Mouse (Mus musculus): Measurements from ENCODE around the gene Alox5ap. TPM values are rescaled to one million over a fixed set of nuclear protein-coding genes. Genes with fewer than 3 reads are reported as not detected.
A peak's percentile ranks its signal among the peaks of the same experiment; 100 is the strongest.

The Alox5ap gene
- 12.6 and 13.1 TPM in 2 replicates for polyA plus RNA-seq (2015; fragmentation: Nextera tagmentation; extraction: Ambion mirVana)

GRCm38 (mm10) chr5:149264405-149264804 lies at the start of gene Alox5ap:
TSS of gene Alox5ap (plus strand) at chr5:149264767.
- Histone ChIP-seq H3K36me3 (no peaks in the 10 kb centered on the region), H3K4me3 (no peak within 1 kb of the TSS), H3K4me1 (peaks cover 2% of the 10 kb centered on the region), H3K27me3 (no peaks in the 10 kb centered on the region), H3K27ac (no peak within 1 kb of the TSS), H3K9me3 (no peaks in the 10 kb centered on the region), H3K4me2 (replicated peaks) (no peak within 1 kb of the TSS), H3K9ac (no peak within 1 kb of the TSS)
- no peak for ATAC-seq (ENCODE audit: low FRiP score, low read depth)
- WGBS = 58% methylated on average over 4 of the region's 4 CpGs

- Histone ChIP-seq H3K4me2 (replicated peaks) (no peak overlapping the region), H3K9me3 (no peaks in the 10 kb centered on the region), H3K36me3 (peaks cover 71% of the 10 kb centered on the region), H3K4me1 (no peaks in the 10 kb centered on the region), H3K4me3 (no peak overlapping the region), H3K27me3 (no peaks in the 10 kb centered on the region), H3K27ac (no peak overlapping the region), H3K9ac (no peak overlapping the region)
- ATAC-seq (ENCODE audit: low FRiP score, low read depth) = no peak
- WGBS = 95% methylated on average over 7 of the region's 7 CpGs
These were observed 49.0 kb upstream of the Alox5ap start for GRCm38 (mm10) chr5:149215540-149215939.

GRCm38 (mm10) chr5:149217524-149218357 lies 46.8 kb upstream of the Alox5ap start:
- Histone ChIP-seq H3K9ac (no peak overlapping the region), H3K9me3 (no peaks in the 10 kb centered on the region), H3K4me2 (replicated peaks) (no peak overlapping the region), H3K4me3 (no peak overlapping the region), H3K36me3 (peaks cover 50% of the 10 kb centered on the region), H3K27me3 (no peaks in the 10 kb centered on the region), H3K4me1 (no peaks in the 10 kb centered on the region), H3K27ac (no peak overlapping the region)
- no peak for ATAC-seq (ENCODE audit: low FRiP score, low read depth)
- WGBS = 80% methylated on average over 6 of the region's 6 CpGs

GRCm38 (mm10) chr5:149219493-149219892 lies 45.1 kb upstream of the Alox5ap start:
- Histone ChIP-seq H3K9ac (no peak overlapping the region), H3K27me3 (no peaks in the 10 kb centered on the region), H3K27ac (no peak overlapping the region), H3K36me3 (peaks cover 32% of the 10 kb centered on the region), H3K4me3 (no peak overlapping the region), H3K4me1 (peaks cover 8% of the 10 kb centered on the region), H3K9me3 (no peaks in the 10 kb centered on the region), H3K4me2 (replicated peaks) (no peak overlapping the region)
- no peak for ATAC-seq (ENCODE audit: low FRiP score, low read depth)
- WGBS = 90% methylated on average over 3 of the region's 3 CpGs

- ATAC-seq (ENCODE audit: low FRiP score, low read depth) = no peak
- Histone ChIP-seq H3K9me3 (no peaks in the 10 kb centered on the region), H3K27ac (no peak overlapping the region), H3K36me3 (peaks cover 14% of the 10 kb centered on the region), H3K4me2 (replicated peaks) (no peak overlapping the region), H3K9ac (no peak overlapping the region), H3K4me1 (peaks cover 21% of the 10 kb centered on the region), H3K4me3 (no peak overlapping the region), H3K27me3 (no peaks in the 10 kb centered on the region)
- 87% methylated on average over 4 of the region's 4 CpGs for WGBS
These were observed 43.2 kb upstream of the Alox5ap start for GRCm38 (mm10) chr5:149221355-149221754.

GRCm38 (mm10) chr5:149224666-149225065 lies 39.9 kb upstream of the Alox5ap start:
- Histone ChIP-seq H3K27ac (no peak overlapping the region), H3K36me3 (no peaks in the 10 kb centered on the region; the same call in 1 of the 2 replicates), H3K4me1 (peaks cover 21% of the 10 kb centered on the region), H3K9ac (no peak overlapping the region), H3K4me3 (no peak overlapping the region), H3K27me3 (no peaks in the 10 kb centered on the region), H3K4me2 (replicated peaks) (no peak overlapping the region), H3K9me3 (no peaks in the 10 kb centered on the region)
- ATAC-seq (ENCODE audit: low FRiP score, low read depth) = no peak
- WGBS = 29% methylated on average over 7 of the region's 7 CpGs

GRCm38 (mm10) chr5:149228700-149229618 lies 35.6 kb upstream of the Alox5ap start:
- Histone ChIP-seq H3K27ac (peak overlapping the region; percentile 80), H3K9ac (peak overlapping the region; percentile 56), H3K9me3 (0 out of 2 replicates have a peak, but pooled peaks cover 3% of the 10 kb centered on the region), H3K4me2 (replicated peaks) (peak overlapping the region; percentile 56), H3K4me1 (peaks cover 25% of the 10 kb centered on the region), H3K27me3 (no peaks in the 10 kb centered on the region), H3K36me3 (no peaks in the 10 kb centered on the region), H3K4me3 (peak overlapping the region; percentile 46)
- 3% methylated on average over 55 of the region's 55 CpGs for WGBS
- peak; percentile 99 for ATAC-seq (ENCODE audit: low FRiP score, low read depth)

- peak overlapping the region; percentile 56; the same call in 1 of the 2 replicates for H3K9ac ChIP-seq
- no peaks in the 10 kb centered on the region for H3K27me3 ChIP-seq
- no peaks in the 10 kb centered on the region for H3K36me3 ChIP-seq
- peaks cover 17% of the 10 kb centered on the region for H3K4me1 ChIP-seq
- WGBS = 78% methylated on average over 18 of the region's 18 CpGs
- peak overlapping the region; percentile 56 for H3K4me2 ChIP-seq (replicated peaks)
- H3K27ac ChIP-seq = peak overlapping the region; percentile 80; the same call in 1 of the 2 replicates
- ATAC-seq (ENCODE audit: low FRiP score, low read depth) = no peak
- peak overlapping the region; percentile 46 for H3K4me3 ChIP-seq
- H3K9me3 ChIP-seq = 0 out of 2 replicates have a peak, but pooled peaks cover 3% of the 10 kb centered on the region
These were observed 34.8 kb upstream of the Alox5ap start for GRCm38 (mm10) chr5:149229619-149230339.

GRCm38 (mm10) chr5:149235002-149235401 lies 29.6 kb upstream of the Alox5ap start:
- no peak for ATAC-seq (ENCODE audit: low FRiP score, low read depth)
- Histone ChIP-seq H3K4me1 (peaks cover 7% of the 10 kb centered on the region; the same call in 1 of the 2 replicates), H3K9ac (no peak overlapping the region), H3K36me3 (no peaks in the 10 kb centered on the region), H3K9me3 (0 out of 2 replicates have a peak, but pooled peaks cover 3% of the 10 kb centered on the region), H3K4me3 (no peak overlapping the region), H3K27ac (no peak overlapping the region), H3K4me2 (replicated peaks) (no peak overlapping the region), H3K27me3 (no peaks in the 10 kb centered on the region)
- WGBS = 87% methylated on average over 7 of the region's 7 CpGs

GRCm38 (mm10) chr5:149237221-149237950 lies 27.2 kb upstream of the Alox5ap start:
- Histone ChIP-seq H3K4me2 (replicated peaks) (no peak overlapping the region), H3K36me3 (no peaks in the 10 kb centered on the region), H3K9ac (no peak overlapping the region), H3K4me3 (no peak overlapping the region), H3K4me1 (peaks cover 7% of the 10 kb centered on the region; the same call in 1 of the 2 replicates), H3K27me3 (no peaks in the 10 kb centered on the region), H3K9me3 (peaks cover 6% of the 10 kb centered on the region; the same call in 1 of the 2 replicates), H3K27ac (no peak overlapping the region)
- no peak for ATAC-seq (ENCODE audit: low FRiP score, low read depth)
- 83% methylated on average over 24 of the region's 24 CpGs for WGBS

GRCm38 (mm10) chr5:149242467-149242866 lies 22.1 kb upstream of the Alox5ap start:
- Histone ChIP-seq H3K36me3 (no peaks in the 10 kb centered on the region), H3K4me2 (replicated peaks) (no peak overlapping the region), H3K27ac (no peak overlapping the region), H3K27me3 (no peaks in the 10 kb centered on the region), H3K9me3 (peaks cover 6% of the 10 kb centered on the region; the same call in 1 of the 2 replicates), H3K9ac (no peak overlapping the region), H3K4me3 (no peak overlapping the region), H3K4me1 (peaks cover 8% of the 10 kb centered on the region)
- 95% methylated on average over 5 of the region's 5 CpGs for WGBS
- ATAC-seq (ENCODE audit: low FRiP score, low read depth) = no peak
